Mouse (Mus musculus): ENCODE measurements around the gene Hes7.

- TF ChIP-seq CTCF (conservative IDR thresholded peaks at IDR 0.05; ENCODE audit: insufficient read depth, insufficient read length, low read depth, low read length) (no peak), POLR2A (IDR thresholded peaks at IDR 0.05; ENCODE audit: low read depth, low read length) (no peak)
Observed at GRCm38 (mm10) chr11:69071262-69071661, 48.9 kb upstream of the Hes7 start.

Data from kidney, adult 2 months (tissue).